ENCODE assay signal across 8 mouse cellular contexts in genomic region chr11:101225331-101226064, GRCm38 (mm10). TPM values are rescaled to one million over a fixed set of nuclear protein-coding genes. Genes with fewer than 3 reads are reported as not detected.
DNase-seq lines count a peak whose midpoint lies in the region; ATAC-seq and TF ChIP-seq lines count a peak whose summit lies in the region.

No protein-coding gene starts in this region.

- peak overlapping the region; percentile 60 to 81 for H3K4me3 ChIP-seq in heart, embryonic 14.5 days (ENCODE audit: control insufficient read depth in 1 of 2, insufficient read depth in 1 of 2, low read depth in 1 of 2, low read length in 2 of 2)
- H3K4me3 ChIP-seq in cortical plate, adult 2 months (ENCODE audit: insufficient read depth, low read length): peak overlapping the region; percentile 59
- peak overlapping the region; percentile 91 for H3K4me3 ChIP-seq in intestine, embryonic 14.5 days (ENCODE audit: low read depth, low read length)
- H3K4me3 ChIP-seq in midbrain, embryonic 16.5 days (ENCODE audit: low read depth, low read length): peak overlapping the region; percentile 84

- no peaks in the 10 kb centered on the region for H3K36me3 ChIP-seq in heart, embryonic 14.5 days (ENCODE audit: control insufficient read depth, insufficient read depth, low read length)
- H3K36me3 ChIP-seq in intestine, embryonic 14.5 days (ENCODE audit: control insufficient read depth, insufficient read depth, low read length): no peaks in the 10 kb centered on the region
- H3K36me3 ChIP-seq in midbrain, embryonic 16.5 days (ENCODE audit: control insufficient read depth, insufficient read depth, low read length): no peaks in the 10 kb centered on the region

- no peak for DNase-seq in heart, adult 8-10 months (ENCODE audit: low spot score)
- no peak for DNase-seq in intestine, embryonic 14.5 days (ENCODE audit: low spot score)
- DNase-seq in thymus, postnatal 25 days: no peak
- no peak for DNase-seq in cerebellum, adult 11 months

- WGBS in heart, embryonic 14.5 days: 16% methylated on average over 25 of the region's 25 CpGs
- WGBS in intestine, embryonic 14.5 days: 18% methylated on average over 25 of the region's 25 CpGs
- 18% methylated on average over 25 of the region's 25 CpGs for WGBS in midbrain, embryonic 16.5 days

- H3K9ac ChIP-seq in heart, embryonic 14.5 days (ENCODE audit: low read length): peak overlapping the region; percentile 78
- H3K9ac ChIP-seq in intestine, embryonic 14.5 days (ENCODE audit: low read length): peak overlapping the region; percentile 82
- H3K9ac ChIP-seq in midbrain, embryonic 16.5 days (ENCODE audit: low read depth, low read length): peak overlapping the region; percentile 95

- H3K4me1 ChIP-seq in heart, embryonic 14.5 days (ENCODE audit: control insufficient read depth in 2 of 2, insufficient read depth in 2 of 2, low read length in 2 of 2): peaks cover 4 to 13% of the 10 kb centered on the region in 2 experiments; a peak in 3 of 4 replicates
- H3K4me1 ChIP-seq in cortical plate, adult 2 months (ENCODE audit: control insufficient read depth, insufficient read depth, low read length): peaks cover 2% of the 10 kb centered on the region; the same call in 1 of the 2 replicates
- H3K4me1 ChIP-seq in intestine, embryonic 14.5 days (replicated peaks; ENCODE audit: control insufficient read depth, insufficient read depth, low read length): peaks cover 20% of the 10 kb centered on the region
- H3K4me1 ChIP-seq in midbrain, embryonic 16.5 days (ENCODE audit: control insufficient read depth, insufficient read depth, low read length): peaks cover 5% of the 10 kb centered on the region; the same call in 1 of the 2 replicates

- H3K27ac ChIP-seq in heart, embryonic 14.5 days (replicated peaks in 1 of 2; ENCODE audit: control insufficient read depth in 1 of 2, insufficient read depth in 1 of 2, low read depth in 2 of 2, low read length in 2 of 2): peak overlapping the region; percentile 50 to 51; a peak in 3 of 4 replicates
- peak overlapping the region; percentile 62; the same call in 1 of the 2 replicates for H3K27ac ChIP-seq in cortical plate, adult 2 months (ENCODE audit: insufficient read depth, low read length)
- peak overlapping the region; percentile 51; the same call in 1 of the 2 replicates for H3K27ac ChIP-seq in intestine, embryonic 14.5 days (ENCODE audit: low read depth)
- peak overlapping the region; percentile 53 for H3K27ac ChIP-seq in midbrain, embryonic 16.5 days (ENCODE audit: low read length)

- H3K9me3 ChIP-seq in heart, embryonic 14.5 days (ENCODE audit: control insufficient read depth, low read length): no peaks in the 10 kb centered on the region
- H3K9me3 ChIP-seq in intestine, embryonic 14.5 days (ENCODE audit: control insufficient read depth, low read length): no peaks in the 10 kb centered on the region
- no peaks in the 10 kb centered on the region for H3K9me3 ChIP-seq in midbrain, embryonic 16.5 days (replicated peaks; ENCODE audit: control insufficient read depth, low read length, poor library complexity, severe bottlenecking)

- H3K4me2 ChIP-seq in heart, embryonic 14.5 days (ENCODE audit: low read length): peak overlapping the region; percentile 91
- H3K4me2 ChIP-seq in intestine, embryonic 14.5 days (ENCODE audit: low read length): peak overlapping the region; percentile 75
- peak overlapping the region; percentile 81 for H3K4me2 ChIP-seq in midbrain, embryonic 16.5 days (ENCODE audit: low read length)

- H3K27me3 ChIP-seq in heart, embryonic 14.5 days (ENCODE audit: control insufficient read depth, insufficient read depth, low read length): no peaks in the 10 kb centered on the region
- no peaks in the 10 kb centered on the region for H3K27me3 ChIP-seq in intestine, embryonic 14.5 days (replicated peaks; ENCODE audit: control insufficient read depth, insufficient read depth, low read length)
- H3K27me3 ChIP-seq in midbrain, embryonic 16.5 days (ENCODE audit: control insufficient read depth, insufficient read depth, low read depth, low read length): peaks cover 2% of the 10 kb centered on the region; the same call in 1 of the 2 replicates

- no peak for TF ChIP-seq CTCF in cortical plate, adult 2 months (IDR thresholded peaks at IDR 0.05; ENCODE audit: extremely low read depth, insufficient read depth, low read length)

- no peak for ATAC-seq in heart, embryonic 14.5 days (ENCODE audit: insufficient number of reproducible peaks, insufficient read depth, low FRiP score, low read depth)
- ATAC-seq in intestine, embryonic 14.5 days (replicated peaks; ENCODE audit: low FRiP score, low TSS enrichment, low read depth): no peak
- ATAC-seq in midbrain, embryonic 16.5 days: no peak; the same call in 1 of the 2 replicates
- ATAC-seq in cerebellum, adult (ENCODE audit: insufficient number of reproducible peaks, low FRiP score, low TSS enrichment): no peak

- no peak for TF ChIP-seq POLR2A in cortical plate, adult 2 months (IDR thresholded peaks at IDR 0.05; ENCODE audit: extremely low read depth, insufficient read depth, low read length)

RNA-seq across cellular contexts. Expression of gene Ezh1, which starts 0.8 kb away (rescaled TPM):
- polyA plus RNA-seq in heart, embryonic 14.5 days (2014; fragmentation: Nextera tagmentation; extraction: Ambion mirVana): 13.6 and 16.6 TPM in 2 replicates
- 10 to 100 TPM; 28.6 to 37.3 (median 31.7) TPM for total RNA-seq in heart, adult 8-10 months (2022)
- 51.9 and 53.2 TPM in 2 replicates for polyA plus RNA-seq in cortical plate, adult 2 months (2012; rRNA removed)
- polyA plus RNA-seq in intestine, embryonic 14.5 days (2014; fragmentation: Nextera tagmentation; extraction: Ambion mirVana): 20.2 and 21.8 TPM in 2 replicates
- polyA plus RNA-seq in midbrain, embryonic 16.5 days (2015; fragmentation: Nextera tagmentation; extraction: Ambion mirVana): 30.8 and 34.4 TPM in 2 replicates

RNA-seq across cellular contexts. Expression of gene Ramp2, which starts 20.3 kb away (rescaled TPM):
- 272 and 281 TPM in 2 replicates for polyA plus RNA-seq in heart, embryonic 14.5 days (2014; fragmentation: Nextera tagmentation; extraction: Ambion mirVana)
- total RNA-seq in heart, adult 8-10 months (2022): 10 to 100 TPM; 60.8 to 93.6 (median 83.9) TPM
- polyA plus RNA-seq in cortical plate, adult 2 months (2012; rRNA removed): 65.8 and 69.6 TPM in 2 replicates
- polyA plus RNA-seq in intestine, embryonic 14.5 days (2014; fragmentation: Nextera tagmentation; extraction: Ambion mirVana): 113 and 122 TPM in 2 replicates
- polyA plus RNA-seq in midbrain, embryonic 16.5 days (2015; fragmentation: Nextera tagmentation; extraction: Ambion mirVana): 79.5 and 83.8 TPM in 2 replicates

RNA-seq across cellular contexts. Expression of gene Vps25, which starts 28.0 kb away (rescaled TPM):
- 111 and 123 TPM in 2 replicates for polyA plus RNA-seq in heart, embryonic 14.5 days (2014; fragmentation: Nextera tagmentation; extraction: Ambion mirVana)
- 100 to 1,000 TPM in 3 of 4 experiments, 10 to 100 TPM in 1; 88.4 to 109 (median 104) TPM for total RNA-seq in heart, adult 8-10 months (2022)
- polyA plus RNA-seq in cortical plate, adult 2 months (2012; rRNA removed): 55.6 and 58.8 TPM in 2 replicates
- polyA plus RNA-seq in intestine, embryonic 14.5 days (2014; fragmentation: Nextera tagmentation; extraction: Ambion mirVana): 143 and 150 TPM in 2 replicates
- polyA plus RNA-seq in midbrain, embryonic 16.5 days (2015; fragmentation: Nextera tagmentation; extraction: Ambion mirVana): 115 and 119 TPM in 2 replicates

RNA-seq across cellular contexts. Expression of gene Wnk4, which starts 34.9 kb away (rescaled TPM):
- polyA plus RNA-seq in heart, embryonic 14.5 days (2014; fragmentation: Nextera tagmentation; extraction: Ambion mirVana): 5.8 and 9.5 TPM in 2 replicates
- 10 to 100 TPM in 3 of 4 experiments, 1 to 10 TPM in 1; 7.6 to 16.6 (median 14.2) TPM for total RNA-seq in heart, adult 8-10 months (2022)
- 2.5 and 3.3 TPM in 2 replicates for polyA plus RNA-seq in cortical plate, adult 2 months (2012; rRNA removed)
- 12.6 and 14.4 TPM in 2 replicates for polyA plus RNA-seq in intestine, embryonic 14.5 days (2014; fragmentation: Nextera tagmentation; extraction: Ambion mirVana)
- 6.4 and 7.4 TPM in 2 replicates for polyA plus RNA-seq in midbrain, embryonic 16.5 days (2015; fragmentation: Nextera tagmentation; extraction: Ambion mirVana)

RNA-seq across cellular contexts. Expression of gene Ccr10, which starts 50.3 kb away (rescaled TPM):
- polyA plus RNA-seq in heart, embryonic 14.5 days (2014; fragmentation: Nextera tagmentation; extraction: Ambion mirVana): 0.30 TPM in 1 of 2 replicates, not detected in the other
- total RNA-seq in heart, adult 8-10 months (2022): under 1 TPM in 2 of 4 experiments, not detected in 2; 0.14 to 0.19 TPM
- polyA plus RNA-seq in cortical plate, adult 2 months (2012; rRNA removed): 0.23 and 0.36 TPM in 2 replicates
- polyA plus RNA-seq in intestine, embryonic 14.5 days (2014; fragmentation: Nextera tagmentation; extraction: Ambion mirVana): 0.23 TPM in 1 of 2 replicates, not detected in the other
- 0.47 and 0.62 TPM in 2 replicates for polyA plus RNA-seq in midbrain, embryonic 16.5 days (2015; fragmentation: Nextera tagmentation; extraction: Ambion mirVana)
